Mouse (Mus musculus) cerebellum, adult 8-10 months (tissue): ENCODE data around the gene Snrpg.
"Not testable (repeated sequence)": the region's sequence is repeated elsewhere in the genome, so short reads cannot be mapped to it uniquely, and the experiment has no call there.

Experiments used
- DNase-seq: peaks from one replicate; pipeline ENCODE4 v3.0.0; 2022

Gene Snrpg

DNA sequence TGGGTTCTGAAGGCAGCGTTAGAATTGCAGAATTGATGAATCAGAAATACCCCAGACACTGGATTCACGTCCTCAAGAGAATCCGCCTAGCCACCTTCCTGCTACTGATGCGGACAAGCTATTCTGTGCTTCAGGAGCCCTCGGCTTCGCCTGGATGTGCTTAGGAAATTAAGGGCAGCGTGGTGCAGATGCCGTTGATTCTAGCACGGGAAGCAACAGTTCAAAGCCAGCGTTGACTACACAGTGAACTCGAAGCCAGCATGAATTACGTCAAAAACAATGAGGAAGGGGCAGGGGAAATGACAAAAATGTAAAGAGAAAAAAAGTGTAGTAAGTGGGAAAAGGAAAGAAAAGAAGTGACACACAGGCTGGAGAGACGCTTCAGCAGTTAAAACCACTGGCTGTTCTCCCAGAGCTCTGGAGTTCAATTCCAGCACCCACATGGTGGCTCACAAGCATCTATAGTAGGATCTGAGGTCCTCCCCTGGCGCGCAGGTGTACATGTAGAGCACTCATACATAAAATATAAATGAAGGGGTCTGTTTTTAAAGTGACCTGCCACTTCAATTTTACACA, at the start of gene Snrpg:
TSS of gene Snrpg (plus strand) at position 541 of the 576 bp plus-strand sequence.
- DNase-seq: no peak

GRCm38 (mm10) chr6:86322031-86322563, 49.0 kb upstream of the Snrpg start:
- no peak for DNase-seq

- no peak for DNase-seq
These were observed 48.1 kb upstream of the Snrpg start for GRCm38 (mm10) chr6:86322991-86323390.

GRCm38 (mm10) chr6:86324400-86324799, 46.7 kb upstream of the Snrpg start:
- no peak for DNase-seq

DNA sequence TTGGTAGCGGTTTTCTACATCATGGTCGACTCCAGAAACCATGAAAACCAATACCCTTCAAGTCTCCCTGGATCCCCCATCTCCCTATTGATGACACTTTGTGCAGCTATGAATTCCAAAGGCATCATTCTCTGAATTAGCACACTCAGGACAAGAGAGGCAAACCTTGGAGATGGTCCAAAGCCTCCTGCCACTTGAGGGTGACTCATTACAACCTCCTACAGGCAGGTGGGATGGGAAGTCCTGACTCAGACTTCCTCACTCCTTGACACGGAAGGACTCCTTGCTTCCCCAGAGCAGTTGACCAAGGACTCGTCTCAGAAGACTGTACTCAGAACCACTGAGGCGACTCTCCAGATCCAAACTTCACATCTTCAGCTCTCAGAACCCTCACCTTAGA, 45.5 kb upstream of the Snrpg start:
- DNase-seq: peak; percentile 14

- no peak for DNase-seq
These were observed 44.2 kb upstream of the Snrpg start for GRCm38 (mm10) chr6:86326866-86327265.

- DNase-seq: no peak
These were observed 42.7 kb upstream of the Snrpg start for GRCm38 (mm10) chr6:86328369-86328768.

- no peak for DNase-seq
These were observed 41.2 kb upstream of the Snrpg start for GRCm38 (mm10) chr6:86329943-86330342.

DNA sequence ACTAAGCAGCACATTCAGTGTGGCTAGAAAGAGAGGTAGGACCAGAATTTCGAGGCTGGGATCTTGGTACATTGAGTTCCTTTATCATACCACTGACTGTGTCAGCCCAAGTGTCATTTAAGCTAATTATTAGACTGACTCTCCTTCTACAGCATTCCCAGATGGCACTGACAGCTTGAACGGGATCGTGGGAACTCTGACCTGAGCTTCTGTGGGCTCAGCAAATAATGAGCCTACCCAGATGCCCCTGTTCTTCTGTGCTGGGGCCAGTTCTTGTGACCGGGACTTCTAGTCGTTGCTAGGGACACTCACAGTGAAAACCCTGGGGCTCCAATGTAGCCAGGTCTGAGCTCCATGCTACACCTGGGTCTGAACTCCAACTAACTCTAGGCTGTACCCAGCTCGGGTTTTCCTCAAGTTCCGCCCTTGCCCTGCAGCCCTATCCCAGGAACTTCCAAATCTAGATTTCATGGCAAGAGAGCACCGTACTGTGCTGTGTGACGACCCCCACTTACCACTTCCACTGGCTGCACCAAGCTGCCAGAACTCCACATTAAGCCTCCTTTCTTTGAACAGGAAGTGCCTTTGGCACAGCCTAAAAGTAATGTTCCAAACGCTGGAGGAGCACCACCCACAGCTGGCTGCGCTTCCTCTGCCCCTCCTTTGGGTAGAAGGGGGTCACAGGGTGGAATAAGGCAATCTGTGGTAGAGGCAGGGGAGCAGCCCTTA, 35.8 kb upstream of the Snrpg start:
- DNase-seq: no peak

- DNase-seq: no peak
These were observed 35.2 kb upstream of the Snrpg start for GRCm38 (mm10) chr6:86335860-86336259.

DNA sequence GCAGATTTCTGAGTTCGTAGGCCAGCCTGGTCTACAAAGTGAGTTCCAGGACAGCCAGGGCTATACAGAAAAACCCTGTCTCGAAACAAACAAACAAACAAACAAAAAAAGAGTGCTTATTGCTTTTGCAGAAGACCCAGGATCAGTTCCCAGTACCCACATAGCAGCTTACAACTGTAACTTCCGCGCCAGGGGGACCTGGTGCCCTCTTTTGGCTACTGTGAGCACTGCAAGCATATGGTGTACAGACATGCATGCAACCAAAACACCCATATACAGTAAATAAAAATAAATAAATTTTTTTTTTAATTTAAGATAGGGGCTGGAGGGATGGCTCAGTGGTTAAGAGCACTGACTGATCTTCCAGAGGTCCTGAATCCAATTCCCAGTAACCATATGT, 34.8 kb upstream of the Snrpg start:
- not testable (repeated sequence) for DNase-seq

DNA sequence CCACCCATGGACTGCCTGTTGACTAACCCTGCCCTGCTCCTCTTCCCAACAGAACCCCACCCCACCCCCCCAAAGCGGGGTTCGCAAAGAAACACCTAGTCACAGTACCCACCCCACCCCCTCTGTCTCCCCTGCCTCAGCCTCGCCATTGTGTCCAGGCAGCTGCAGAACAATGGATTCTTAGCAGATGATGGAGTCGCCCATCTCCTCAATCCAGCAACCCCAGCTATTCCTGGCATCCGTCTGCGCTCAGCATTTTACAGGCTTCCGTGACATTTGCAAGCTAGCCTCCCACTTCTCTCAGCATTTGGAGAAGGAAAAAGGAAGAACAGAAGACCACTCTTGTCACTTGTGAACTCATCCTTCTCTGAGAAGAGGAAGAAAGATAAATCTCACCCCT, 27.4 kb upstream of the Snrpg start:
- DNase-seq: no peak

DNA sequence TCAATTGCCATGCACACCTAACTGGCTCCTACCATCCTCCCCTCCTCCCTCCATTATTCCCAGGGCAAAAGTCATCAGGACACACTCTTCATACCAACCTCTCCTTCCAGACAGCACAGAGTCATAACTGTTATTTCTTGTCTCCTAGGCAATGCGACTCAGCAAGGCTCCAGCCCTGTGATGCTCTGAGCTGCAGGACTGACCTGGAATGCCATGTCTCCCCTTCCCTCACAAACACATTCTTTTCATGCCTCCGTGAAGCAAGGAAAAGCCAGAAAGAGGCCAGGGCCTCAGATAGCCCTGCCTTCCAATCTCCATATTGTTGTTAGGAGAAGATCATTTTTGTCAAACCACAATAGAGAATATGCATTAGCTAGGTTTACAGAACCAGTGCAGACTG, 25.0 kb upstream of the Snrpg start:
- no peak for DNase-seq

- DNase-seq: no peak
These were observed 21.8 kb upstream of the Snrpg start for GRCm38 (mm10) chr6:86349257-86349656.

DNA sequence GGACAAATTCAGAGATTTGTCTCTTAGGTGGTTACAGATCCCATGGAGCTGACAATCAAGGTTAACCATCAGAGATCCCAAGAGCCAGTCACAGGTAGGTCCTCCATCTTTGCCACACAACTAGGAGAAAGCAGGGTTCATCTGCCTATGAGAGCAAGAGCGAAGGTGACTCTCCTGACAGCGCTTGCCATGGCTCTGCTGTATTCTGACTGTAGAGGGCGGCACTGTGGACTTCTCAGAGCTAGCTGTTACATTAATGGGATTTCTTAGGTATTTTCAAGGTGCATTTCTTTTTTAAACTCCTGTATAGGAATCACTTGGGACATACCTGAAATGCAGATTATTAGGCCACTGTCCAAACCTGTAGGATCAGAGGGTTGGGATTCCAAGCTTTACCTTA, 16.2 kb upstream of the Snrpg start:
- no peak for DNase-seq

DNA sequence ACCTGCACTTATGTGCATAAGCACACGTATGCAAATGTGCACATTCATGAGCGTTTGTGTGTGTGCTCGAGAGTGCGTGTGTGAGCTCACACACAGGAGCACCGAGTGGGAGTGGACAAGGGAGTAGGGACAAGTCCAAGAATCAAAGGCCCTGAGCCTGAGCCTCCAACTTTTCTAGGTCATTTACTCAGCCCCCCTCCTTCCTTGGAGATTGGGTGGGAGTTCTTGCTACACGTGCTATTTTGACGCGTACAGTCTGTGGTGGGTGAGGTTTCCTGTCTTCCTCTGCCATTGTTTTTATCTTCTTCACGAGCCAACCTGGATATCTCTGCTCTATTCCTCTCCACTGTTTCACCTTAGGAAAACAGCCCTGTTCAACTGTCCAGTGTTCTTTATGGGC, 14.1 kb upstream of the Snrpg start:
- DNase-seq: no peak

GRCm38 (mm10) chr6:86360691-86361090, 10.4 kb upstream of the Snrpg start:
- DNase-seq: no peak

GRCm38 (mm10) chr6:86361373-86361772, 9.7 kb upstream of the Snrpg start:
- no peak for DNase-seq

DNA sequence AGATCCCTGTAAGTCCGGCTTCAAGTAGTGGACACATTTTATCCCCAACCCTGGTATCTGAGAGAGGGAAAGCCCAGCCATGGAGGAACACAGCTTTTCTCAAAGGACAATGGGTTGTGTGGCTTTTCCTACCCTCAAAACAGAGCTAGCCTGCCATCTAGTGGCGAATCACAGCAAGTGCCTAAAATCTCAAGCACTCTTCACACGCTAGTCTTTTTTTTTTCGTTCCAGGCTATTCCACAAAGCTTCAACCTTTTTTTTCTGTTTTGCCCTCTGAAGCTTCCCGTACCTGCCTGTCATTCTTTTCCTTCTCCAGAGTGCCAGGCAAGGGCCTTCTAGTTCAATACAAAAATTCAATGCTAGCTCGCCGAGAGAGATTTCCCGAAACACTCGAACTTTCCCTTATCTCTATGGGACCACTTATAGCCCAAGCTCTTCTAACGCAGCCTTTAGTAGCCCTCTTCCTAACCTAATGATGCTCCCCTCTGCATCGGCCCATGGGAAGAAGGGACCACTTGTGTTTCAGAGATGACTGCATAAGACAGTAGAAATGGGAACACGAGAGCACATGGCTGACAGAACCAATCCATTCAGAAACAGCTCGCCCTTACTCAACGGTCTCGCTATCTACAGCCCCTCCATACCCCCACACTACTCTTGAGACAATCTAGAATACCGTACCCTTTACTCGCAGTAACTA, 6.5 kb upstream of the Snrpg start:
- DNase-seq: peak; percentile 79

GRCm38 (mm10) chr6:86365371-86366124, 5.6 kb upstream of the Snrpg start, which contains the start of gene Fam136a:
Gene Fam136a (plus strand): TSS chr6:86365646.
- DNase-seq: peak; percentile 95

- DNase-seq: peak; percentile 64
These were observed 4.8 kb upstream of the Snrpg start for GRCm38 (mm10) chr6:86366125-86366852.

GRCm38 (mm10) chr6:86366853-86367249, 4.3 kb upstream of the Snrpg start:
- no peak for DNase-seq
